Mouse (Mus musculus) limb, embryonic 14.5 days (tissue): ENCODE data around the gene Phlpp2. TPM values are rescaled to one million over a fixed set of nuclear protein-coding genes. Genes with fewer than 3 reads are reported as not detected.

Experiments
- ATAC-seq: fragments of 200-750 bp; cut with Nextera tagmentation; 2 replicates; pipeline ENCODE4 v1.8.0; 2017; ENCODE audit warnings: low read depth, moderate number of reproducible peaks, moderate TSS enrichment; ENCODE audit not compliant: low FRiP score
- DNase-seq: peaks from one replicate; pipeline ENCODE4 v3.0.0-alpha.2; 2015; ENCODE audit warnings: low spot score
- H3K27ac ChIP-seq: fragments of 300-500 bp; sonication (generic); replicated peaks from 2 replicates; pipeline ENCODE4 v1.5.1; 2014; ENCODE audit warnings: low read depth, mild to moderate bottlenecking, low read length, moderate library complexity, mixed read lengths
- H3K27me3 ChIP-seq: fragments of 300-500 bp; sonication (generic); 2 replicates; pipeline ENCODE4 v1.6.1; 2014; ENCODE audit warnings: low read length, mixed read lengths; ENCODE audit not compliant: control insufficient read depth, insufficient read depth
- H3K36me3 ChIP-seq: fragments of 300-500 bp; sonication (generic); 2 replicates; pipeline ENCODE4 v1.6.1; 2014; ENCODE audit warnings: mild to moderate bottlenecking, low read length, moderate library complexity, mixed read lengths; ENCODE audit not compliant: control insufficient read depth, insufficient read depth
- H3K4me1 ChIP-seq: fragments of 300-500 bp; sonication (generic); 2 replicates; pipeline ENCODE4 v1.6.1; 2014; ENCODE audit warnings: antibody characterized with exemption, low read length, mixed read lengths; ENCODE audit not compliant: control insufficient read depth, insufficient read depth
- H3K4me2 ChIP-seq: fragments of 300-500 bp; sonication (generic); replicated peaks from 2 replicates; pipeline ENCODE4 v1.6.1; 2014; ENCODE audit warnings: low read depth, mild to moderate bottlenecking, low read length, moderate library complexity; ENCODE audit not compliant: severe bottlenecking
- H3K4me3 ChIP-seq: fragments of 300-500 bp; sonication (generic); replicated peaks from 2 replicates; pipeline ENCODE4 v1.5.1; 2014; ENCODE audit warnings: low read length
- H3K9ac ChIP-seq: fragments of 300-500 bp; sonication (generic); 2 replicates; pipeline ENCODE4 v1.6.1; 2014; ENCODE audit warnings: mild to moderate bottlenecking, low read depth, low read length, moderate library complexity; ENCODE audit not compliant: severe bottlenecking
- H3K9me3 ChIP-seq: fragments of 300-500 bp; sonication (generic); 2 replicates; pipeline ENCODE4 v1.6.1; 2016; ENCODE audit warnings: low read length; ENCODE audit not compliant: control insufficient read depth
- POLR2A ChIP-seq: fragments of 200-500 bp; IDR thresholded peaks from 2 replicates; pipeline ENCODE4 v1.8.0; 2012; ENCODE audit warnings: inconsistent platforms, mild to moderate bottlenecking, moderate library complexity, borderline replicate concordance; ENCODE audit not compliant: insufficient read depth, insufficient read length; ENCODE audit errors: extremely low read depth
- WGBS: fragments of 180-500 bp; shearing (Covaris S2); extraction: QIAGEN DNeasy Blood & Tissue Kit; methylation state at CpG from one replicate; pipeline ENCODE4 v1.1.7; 2014; 5-methylcytosine and 5-hydroxymethylcytosine counted together
- polyA plus RNA-seq, 2 experiments: library from polyadenylated mRNA; depleted of rRNA in 1 of 2; stranded (reverse) in 1 of 2; unstranded in 1 of 2; fragments of >200 nt; fragmentation: Nextera tagmentation in 1 of 2; extraction: Ambion mirVana in 1 of 2; gene quantifications; 2 replicates each; pipeline versions ENCODE4 v1.2.1 to v1.2.3; 2012 to 2014

Phlpp2 gene
- polyA plus RNA-seq, 2 experiments = 3.3 to 12.0 TPM

DNA sequence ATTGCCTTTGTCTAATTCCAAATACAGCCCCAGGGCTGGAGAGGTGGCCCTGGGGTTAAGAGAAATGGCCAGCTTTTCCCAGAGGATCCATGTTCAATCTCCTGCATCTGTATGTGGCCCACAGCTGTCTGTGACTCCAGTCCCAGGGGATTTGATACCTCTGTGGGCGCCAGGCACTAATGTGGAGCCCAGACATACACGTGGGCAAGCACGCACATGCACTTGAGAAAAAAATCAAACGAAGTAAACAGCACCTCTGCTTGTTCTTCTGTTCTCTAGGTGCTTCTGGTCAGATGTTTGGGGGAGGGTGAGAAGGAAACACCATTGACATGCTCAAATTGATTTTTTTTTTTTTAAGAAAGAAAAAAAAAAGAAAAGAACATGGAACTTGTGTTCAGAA, 95.8 kb downstream of the Phlpp2 start:
- H3K9ac ChIP-seq = no peak overlapping the region
- H3K27ac ChIP-seq = no peak overlapping the region
- TF ChIP-seq POLR2A = no peak
- H3K4me2 ChIP-seq = no peak overlapping the region
- DNase-seq (no peak), ATAC-seq (no peak)
- H3K4me3 ChIP-seq = no peak overlapping the region
- peaks cover 8% of the 10 kb centered on the region for H3K4me1 ChIP-seq
- no peaks in the 10 kb centered on the region for H3K36me3 ChIP-seq
- peaks cover 36% of the 10 kb centered on the region for H3K27me3 ChIP-seq
- 68% methylated on average over 4 of the region's 4 CpGs for WGBS
- no peaks in the 10 kb centered on the region for H3K9me3 ChIP-seq

DNA sequence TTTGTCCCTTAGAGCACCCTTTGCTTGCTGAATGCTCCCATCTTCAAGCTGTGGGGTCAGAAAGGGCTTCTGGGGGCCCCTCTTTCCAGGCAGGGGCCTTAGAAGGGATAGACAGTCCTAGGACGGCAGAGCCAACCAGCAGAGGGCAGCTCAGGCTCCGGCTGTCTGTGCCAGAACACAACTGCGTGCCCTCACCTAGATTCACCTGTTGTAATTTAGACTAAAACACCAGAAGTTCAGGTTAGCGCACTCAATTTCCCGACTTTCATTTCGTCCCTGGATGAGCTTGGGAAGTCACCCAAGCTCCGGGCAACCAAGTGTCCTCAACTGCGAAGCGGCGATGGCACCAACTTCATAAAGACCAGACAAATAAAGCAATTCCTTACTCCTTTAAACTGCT, 100.5 kb downstream of the Phlpp2 start:
- H3K27me3 ChIP-seq = peaks cover 13% of the 10 kb centered on the region; the same call in 1 of the 2 replicates
- H3K4me1 ChIP-seq = no peaks in the 10 kb centered on the region
- no peak for ATAC-seq
- WGBS = 66% methylated on average over 10 of the region's 10 CpGs
- H3K4me3 ChIP-seq = no peak overlapping the region
- H3K36me3 ChIP-seq = no peaks in the 10 kb centered on the region
- TF ChIP-seq POLR2A = no peak
- no peak overlapping the region for H3K27ac ChIP-seq
- no peaks in the 10 kb centered on the region for H3K9me3 ChIP-seq
- no peak for DNase-seq
- H3K9ac ChIP-seq = no peak overlapping the region
- H3K4me2 ChIP-seq = no peak overlapping the region

DNA sequence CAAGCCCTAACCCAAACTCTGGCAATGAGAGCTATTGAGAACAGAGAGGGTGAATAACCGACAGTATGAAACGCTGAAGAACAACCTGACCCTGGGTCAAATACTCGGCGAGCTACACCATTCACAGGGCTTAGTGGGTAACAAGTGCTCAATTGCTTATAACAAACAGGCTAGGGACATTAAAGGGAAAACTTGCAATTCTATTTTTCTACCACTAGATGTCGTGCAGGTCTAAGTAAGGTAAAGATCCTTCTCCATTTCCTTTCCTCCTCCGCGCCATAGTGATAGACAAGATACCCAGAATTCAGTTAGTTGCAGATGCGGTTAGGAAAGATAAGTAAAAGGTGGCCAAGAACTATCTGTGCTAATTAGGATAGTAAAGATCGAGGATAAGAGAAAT, 102.0 kb downstream of the Phlpp2 start:
- Histone ChIP-seq H3K9ac (no peak overlapping the region), H3K36me3 (no peaks in the 10 kb centered on the region), H3K9me3 (no peaks in the 10 kb centered on the region), H3K27ac (no peak overlapping the region), H3K4me1 (no peaks in the 10 kb centered on the region), H3K27me3 (peaks cover 13% of the 10 kb centered on the region; the same call in 1 of the 2 replicates), H3K4me3 (no peak overlapping the region), H3K4me2 (no peak overlapping the region)
- peak; percentile 64 for DNase-seq
- WGBS = 8% methylated on average over 9 of the region's 9 CpGs
- no peak for ATAC-seq
- TF ChIP-seq POLR2A = no peak

DNA sequence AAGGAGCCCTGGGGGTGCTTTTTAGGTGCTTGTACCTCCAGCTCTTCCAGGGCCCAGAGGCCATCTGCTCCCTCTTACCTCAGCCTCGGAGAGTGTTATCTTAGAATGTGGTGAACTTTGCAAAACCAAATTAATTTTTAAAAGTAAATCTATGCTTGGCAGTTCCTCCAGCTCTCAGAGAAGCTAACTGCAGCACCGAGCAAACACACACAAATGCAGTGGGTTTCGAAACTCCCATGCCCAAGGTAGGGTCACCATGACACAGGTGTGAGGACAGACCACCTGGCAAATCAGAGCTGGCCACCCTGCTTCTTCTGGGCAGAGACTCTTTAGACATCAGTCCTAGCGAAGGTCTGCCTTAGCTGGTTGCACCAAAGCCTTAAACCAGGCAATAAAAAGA, 104.6 kb downstream of the Phlpp2 start:
- no peak for DNase-seq
- Histone ChIP-seq H3K4me1 (no peaks in the 10 kb centered on the region), H3K9me3 (no peaks in the 10 kb centered on the region), H3K9ac (no peak overlapping the region), H3K36me3 (no peaks in the 10 kb centered on the region), H3K4me3 (no peak overlapping the region), H3K27me3 (peaks cover 13% of the 10 kb centered on the region; the same call in 1 of the 2 replicates), H3K27ac (no peak overlapping the region), H3K4me2 (no peak overlapping the region)
- TF ChIP-seq POLR2A = no peak
- ATAC-seq = no peak
- 85% methylated on average over 4 of the region's 4 CpGs for WGBS

DNA sequence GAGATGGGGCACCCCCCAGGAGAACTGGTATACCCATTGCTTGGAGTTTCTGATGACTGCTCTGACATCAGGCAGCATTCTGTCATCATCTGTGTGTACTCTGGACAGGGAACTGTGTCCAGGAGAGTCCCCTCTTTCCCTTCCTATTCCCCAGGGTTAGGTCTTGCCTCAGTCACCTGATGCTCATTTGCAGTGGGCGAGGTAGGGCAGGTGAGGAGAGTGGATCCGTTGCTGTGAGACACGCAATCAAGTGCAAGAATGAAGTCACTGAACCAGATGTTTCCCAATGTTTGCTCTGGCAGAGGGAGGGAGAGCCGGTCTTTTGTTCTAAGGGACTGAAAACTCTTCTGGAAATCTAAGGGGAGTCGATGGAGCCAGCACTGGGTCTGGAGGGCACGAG, 111.0 kb downstream of the Phlpp2 start:
- no peaks in the 10 kb centered on the region for H3K36me3 ChIP-seq
- H3K27ac ChIP-seq = no peak overlapping the region
- 0 out of 2 replicates have a peak, but pooled peaks cover under 1% of the 10 kb centered on the region for H3K4me1 ChIP-seq
- DNase-seq (no peak), ATAC-seq (no peak)
- no peak overlapping the region for H3K4me2 ChIP-seq
- no peak for TF ChIP-seq POLR2A
- WGBS = 75% methylated on average over 6 of the region's 6 CpGs
- H3K27me3 ChIP-seq = no peaks in the 10 kb centered on the region
- H3K9me3 ChIP-seq = no peaks in the 10 kb centered on the region
- H3K4me3 ChIP-seq = no peak overlapping the region
- no peak overlapping the region for H3K9ac ChIP-seq
